In the genomic region with DNA sequence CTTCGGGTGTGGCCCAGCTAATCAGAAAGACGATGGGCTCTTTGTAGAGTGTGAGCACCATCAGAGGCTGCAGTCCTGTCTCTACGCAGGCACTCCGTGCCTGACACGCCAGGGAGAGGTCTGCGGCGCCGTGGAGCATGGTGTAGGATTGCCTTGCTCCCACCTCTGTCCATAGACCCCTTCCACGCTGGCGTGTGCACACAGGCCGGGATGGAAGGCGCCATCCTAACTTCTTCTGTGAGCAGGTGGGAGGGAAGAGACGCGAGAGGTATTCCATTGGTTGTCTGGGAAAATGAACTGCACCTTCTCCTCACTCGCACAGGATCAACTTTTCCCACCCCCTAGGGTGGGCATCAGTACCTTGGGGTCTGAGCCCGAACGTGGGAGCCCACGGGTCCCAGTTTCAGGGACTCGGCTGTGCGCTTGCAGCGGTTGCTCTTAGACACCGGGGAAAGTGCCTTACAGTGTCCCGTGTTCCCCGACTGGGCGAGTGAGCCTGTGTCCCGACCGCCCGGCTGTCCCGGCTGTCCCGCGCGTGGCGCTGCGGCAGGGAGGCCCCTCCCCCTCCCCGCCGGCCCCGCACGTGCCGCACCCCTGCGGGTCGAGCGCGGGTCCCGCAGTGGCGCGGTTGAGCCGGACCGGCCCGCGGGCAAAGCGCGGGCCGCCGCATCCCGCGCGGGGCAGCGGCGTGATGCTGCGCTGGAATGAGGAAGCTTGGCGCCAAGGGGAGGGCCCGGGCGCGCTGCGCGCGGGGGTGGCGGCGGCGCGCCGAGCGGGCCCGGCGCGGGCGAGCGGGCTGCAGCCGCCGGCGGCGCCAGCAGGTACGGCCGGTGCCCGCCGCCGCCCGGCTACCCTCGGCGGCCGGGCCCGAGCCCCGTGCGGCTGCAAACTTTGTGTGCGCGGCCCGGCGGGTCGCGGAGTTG, we compare ENCODE assay signal across 8 mouse cellular contexts. TPM values are rescaled to one million over a fixed set of nuclear protein-coding genes. Genes with fewer than 3 reads are reported as not detected.
DNase-seq lines count a peak whose midpoint lies in the region; ATAC-seq and TF ChIP-seq lines count a peak whose summit lies in the region.

A gene (plus strand): TSS at position 74 of the 923 bp plus-strand sequence.

- peak within 1 kb of the TSS; percentile 98 for H3K4me2 ChIP-seq in embryonic facial prominence, embryonic 13.5 days
- peak within 1 kb of the TSS; percentile 90 for H3K4me2 ChIP-seq in midbrain, embryonic 11.5 days

- peaks cover 13% of the 10 kb centered on the region for H3K4me1 ChIP-seq in testis, adult 2 months (ENCODE audit: control insufficient read depth, insufficient read depth, low read length)
- H3K4me1 ChIP-seq in embryonic facial prominence, embryonic 13.5 days = peaks cover 17% of the 10 kb centered on the region
- H3K4me1 ChIP-seq in midbrain, embryonic 11.5 days (ENCODE audit: control insufficient read depth, insufficient read depth, low read length) = peaks cover 6% of the 10 kb centered on the region

- TF ChIP-seq CTCF in testis, adult 2 months (IDR thresholded peaks at IDR 0.05; ENCODE audit: control insufficient read depth, insufficient read depth, insufficient replicate concordance, low read depth, low read length) = no peak

- H3K27me3 ChIP-seq in testis, adult 2 months (ENCODE audit: control insufficient read depth, insufficient read depth, low read length) = no peaks in the 10 kb centered on the region
- peaks cover 71% of the 10 kb centered on the region for H3K27me3 ChIP-seq in embryonic facial prominence, embryonic 13.5 days
- peaks cover 26% of the 10 kb centered on the region for H3K27me3 ChIP-seq in midbrain, embryonic 11.5 days (ENCODE audit: control insufficient read depth, insufficient read depth, low read length)

- peak; percentile 53; the same call in 1 of the 2 replicates for ATAC-seq in embryonic facial prominence, embryonic 13.5 days (ENCODE audit: insufficient number of reproducible peaks, insufficient read depth, low FRiP score, low TSS enrichment, low read depth)
- ATAC-seq in midbrain, embryonic 11.5 days (ENCODE audit: low FRiP score) = peak; percentile 76

- H3K9ac ChIP-seq in embryonic facial prominence, embryonic 13.5 days = peak within 1 kb of the TSS; percentile 61
- H3K9ac ChIP-seq in midbrain, embryonic 11.5 days (ENCODE audit: low read length) = peak within 1 kb of the TSS; percentile 65

- no peak for DNase-seq in testis, postnatal 10 days (ENCODE audit: low spot score)
- peak; percentile 63 for DNase-seq in induced T-regulatory cell, adult 2 months (ENCODE audit: low read depth)
- DNase-seq in midbrain, embryonic 11.5 days (ENCODE audit: low spot score, missing footprints) = peak; percentile 94
- DNase-seq in thymus, postnatal 0 days (ENCODE audit: low spot score) = peak; percentile 53
- DNase-seq in urinary bladder, adult 18-20 months (ENCODE audit: low spot score in 2 of 2) = no peak
- no peak for DNase-seq in cerebellum, adult 18-20 months

- TF ChIP-seq POLR2A in testis, adult 2 months (IDR thresholded peaks at IDR 0.05; ENCODE audit: control insufficient read depth, low read depth, low read length) = no peak

- 1% methylated on average over 97 of the region's 100 CpGs for WGBS in embryonic facial prominence, embryonic 13.5 days
- 1% methylated on average over 67 of the region's 100 CpGs for WGBS in midbrain, embryonic 11.5 days

- H3K36me3 ChIP-seq in testis, adult 2 months (ENCODE audit: control insufficient read depth, insufficient read depth, low read length) = no peaks in the 10 kb centered on the region
- no peaks in the 10 kb centered on the region for H3K36me3 ChIP-seq in embryonic facial prominence, embryonic 13.5 days
- H3K36me3 ChIP-seq in midbrain, embryonic 11.5 days (ENCODE audit: control insufficient read depth, insufficient read depth, low read length) = no peaks in the 10 kb centered on the region

- no peaks in the 10 kb centered on the region for H3K9me3 ChIP-seq in embryonic facial prominence, embryonic 13.5 days
- no peaks in the 10 kb centered on the region for H3K9me3 ChIP-seq in midbrain, embryonic 11.5 days (ENCODE audit: control insufficient read depth, low read length)

- H3K4me3 ChIP-seq in testis, adult 2 months (ENCODE audit: control insufficient read depth, low read depth, low read length) = peak within 1 kb of the TSS; percentile 73
- peak within 1 kb of the TSS; percentile 67 for H3K4me3 ChIP-seq in embryonic facial prominence, embryonic 13.5 days
- peak within 1 kb of the TSS; percentile 65 for H3K4me3 ChIP-seq in midbrain, embryonic 11.5 days (ENCODE audit: low read depth, low read length)

- no peak within 1 kb of the TSS for H3K27ac ChIP-seq in testis, adult 2 months (ENCODE audit: control insufficient read depth, insufficient read depth, low read depth, low read length)
- H3K27ac ChIP-seq in embryonic facial prominence, embryonic 13.5 days = no peak within 1 kb of the TSS
- no peak within 1 kb of the TSS for H3K27ac ChIP-seq in midbrain, embryonic 11.5 days (ENCODE audit: low read depth, low read length)

RNA-seq across cellular contexts. Expression of the gene that starts here (rescaled TPM):
- 0.48 and 1.7 TPM in 2 replicates for polyA plus RNA-seq in testis, adult 2 months (2012; rRNA removed)
- 0.80 and 1.8 TPM in 2 replicates for polyA plus RNA-seq in embryonic facial prominence, embryonic 13.5 days (2015; fragmentation: Nextera tagmentation; extraction: Ambion mirVana)
- polyA plus RNA-seq in midbrain, embryonic 11.5 days (2014; fragmentation: Nextera tagmentation; extraction: Ambion mirVana) = 2.3 and 2.7 TPM in 2 replicates
- polyA plus RNA-seq in thymus, postnatal 0 days (2015; fragmentation: Nextera tagmentation; extraction: Ambion mirVana) = 91.7 and 100 TPM in 2 replicates

Comparison
In these comparisons a context has a peak if more than half of its experiments do, and no peak if none do; other contexts are left out.
1. RNA of the gene that starts here (polyA plus RNA-seq): 91.7 to 100 TPM in thymus, postnatal 0 days; 2.3 to 2.7 TPM in midbrain, embryonic 11.5 days, 0.80 to 1.8 TPM in embryonic facial prominence, embryonic 13.5 days and 0.48 to 1.7 TPM in testis, adult 2 months; every median in the first group is over 10 times any median in the second.
2. DNase-seq: peak in induced T-regulatory cell, adult 2 months (single experiment), midbrain, embryonic 11.5 days (single experiment) and thymus, postnatal 0 days (single experiment); none in testis, postnatal 10 days (single experiment), urinary bladder, adult 18-20 months (0 of 2) and cerebellum, adult 18-20 months (0 of 2).
3. Peak in every context shown above with its lines, with median percentiles within 50 percentile points of each other: H3K4me3 ChIP-seq.